Mouse (Mus musculus): Measurements from ENCODE around the gene Appbp2.

GRCm38 (mm10) chr11:85253641-85254040 is 18.7 kb upstream of the Appbp2 start:
- TF ChIP-seq CTCF (IDR thresholded peaks at IDR 0.05; ENCODE audit: control insufficient read depth, insufficient read depth, insufficient replicate concordance, low read depth, low read length) (no peak), POLR2A (IDR thresholded peaks at IDR 0.05; ENCODE audit: control insufficient read depth, low read depth, low read length) (no peak)

Data from testis, adult 2 months (tissue).